Mouse (Mus musculus) hindbrain, embryonic 13.5 days (tissue): Measurements from ENCODE around the gene Kcng4. TPM values are rescaled to one million over a fixed set of nuclear protein-coding genes. Genes with fewer than 3 reads are reported as not detected.

Experiments used
- ATAC-seq: fragments of 200-750 bp; cut with Nextera tagmentation; 2 replicates; pipeline ENCODE4 v1.8.0; 2017; ENCODE audit warnings: moderate TSS enrichment; ENCODE audit not compliant: low FRiP score
- H3K27ac ChIP-seq: fragments of 300-500 bp; sonication (generic); 2 replicates; pipeline ENCODE4 v1.5.1; 2015; ENCODE audit warnings: inconsistent platforms, mild to moderate bottlenecking, moderate library complexity
- H3K27me3 ChIP-seq: fragments of 300-500 bp; sonication (generic); 2 replicates; pipeline ENCODE4 v1.6.1; 2015; ENCODE audit warnings: mild to moderate bottlenecking, inconsistent platforms
- H3K36me3 ChIP-seq: fragments of 300-500 bp; sonication (generic); 2 replicates; pipeline ENCODE4 v1.6.1; 2015; ENCODE audit warnings: mild to moderate bottlenecking, inconsistent platforms
- H3K4me1 ChIP-seq: fragments of 300-500 bp; sonication (generic); replicated peaks from 2 replicates; pipeline ENCODE4 v1.6.1; 2015; ENCODE audit warnings: inconsistent platforms
- H3K4me2 ChIP-seq: fragments of 300-500 bp; sonication (generic); 2 replicates; pipeline ENCODE4 v1.6.1; 2015; ENCODE audit warnings: inconsistent platforms, mild to moderate bottlenecking, moderate library complexity
- H3K4me3 ChIP-seq: fragments of 300-500 bp; sonication (generic); 2 replicates; pipeline ENCODE4 v1.5.1; 2015; ENCODE audit warnings: mild to moderate bottlenecking, inconsistent platforms
- H3K9ac ChIP-seq: fragments of 300-500 bp; sonication (generic); 2 replicates; pipeline ENCODE4 v1.6.1; 2015; ENCODE audit warnings: mild to moderate bottlenecking, inconsistent platforms
- H3K9me3 ChIP-seq: fragments of 300-500 bp; sonication (generic); 2 replicates; pipeline ENCODE4 v1.6.1; 2016; ENCODE audit warnings: inconsistent platforms
- WGBS: fragments of 180-500 bp; shearing (Covaris S2); methylation state at CpG from one replicate; pipeline ENCODE4 v1.1.7; 2015; 5-methylcytosine and 5-hydroxymethylcytosine counted together
- polyA plus RNA-seq: library from polyadenylated mRNA; unstranded; fragments of >200 nt; fragmentation: Nextera tagmentation; extraction: Ambion mirVana; gene quantifications from 2 replicates; pipeline ENCODE4 v1.2.1, GENCODE M21; 2015

The Kcng4 gene
- polyA plus RNA-seq, 1 experiment from 2014 or later: not detected

- no peak overlapping the region for H3K27ac ChIP-seq
- H3K4me3 ChIP-seq: no peak overlapping the region
- ATAC-seq: no peak
- H3K4me2 ChIP-seq: no peak overlapping the region
- peaks cover 15% of the 10 kb centered on the region for H3K4me1 ChIP-seq
- H3K9ac ChIP-seq: no peak overlapping the region
- H3K36me3 ChIP-seq: no peaks in the 10 kb centered on the region
- H3K9me3 ChIP-seq: no peaks in the 10 kb centered on the region
- peaks cover 12% of the 10 kb centered on the region; the same call in 1 of the 2 replicates for H3K27me3 ChIP-seq
- WGBS: 56% methylated on average over 11 of the region's 11 CpGs
These were observed 28.0 kb upstream of the Kcng4 start for GRCm38 (mm10) chr8:119663440-119663839.

DNA sequence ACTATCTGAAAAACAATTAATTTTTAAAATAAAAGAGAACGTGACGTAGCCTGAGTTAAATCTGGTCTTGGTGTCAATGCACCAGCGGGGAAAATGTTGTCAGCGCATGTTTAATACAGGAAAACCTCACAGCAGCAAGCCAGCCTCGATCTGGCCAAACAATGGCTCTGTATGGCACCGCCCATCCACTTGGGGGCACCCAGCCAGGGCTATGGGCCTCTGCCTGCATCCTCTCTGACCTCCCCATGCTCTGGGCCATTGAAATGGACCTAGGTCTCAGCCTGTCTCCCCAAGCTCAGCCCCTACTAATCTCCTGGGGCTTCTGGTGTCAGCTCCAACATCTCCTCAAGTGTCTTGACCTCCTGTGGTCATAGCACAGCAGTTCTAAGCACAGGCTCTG, 26.4 kb upstream of the Kcng4 start:
- Histone ChIP-seq H3K9me3 (no peaks in the 10 kb centered on the region), H3K9ac (no peak overlapping the region), H3K4me2 (no peak overlapping the region), H3K4me3 (no peak overlapping the region), H3K27ac (no peak overlapping the region), H3K36me3 (no peaks in the 10 kb centered on the region), H3K4me1 (peaks cover 15% of the 10 kb centered on the region), H3K27me3 (peaks cover 12% of the 10 kb centered on the region; the same call in 1 of the 2 replicates)
- ATAC-seq: no peak
- WGBS: 63% methylated on average over 6 of the region's 6 CpGs

DNA sequence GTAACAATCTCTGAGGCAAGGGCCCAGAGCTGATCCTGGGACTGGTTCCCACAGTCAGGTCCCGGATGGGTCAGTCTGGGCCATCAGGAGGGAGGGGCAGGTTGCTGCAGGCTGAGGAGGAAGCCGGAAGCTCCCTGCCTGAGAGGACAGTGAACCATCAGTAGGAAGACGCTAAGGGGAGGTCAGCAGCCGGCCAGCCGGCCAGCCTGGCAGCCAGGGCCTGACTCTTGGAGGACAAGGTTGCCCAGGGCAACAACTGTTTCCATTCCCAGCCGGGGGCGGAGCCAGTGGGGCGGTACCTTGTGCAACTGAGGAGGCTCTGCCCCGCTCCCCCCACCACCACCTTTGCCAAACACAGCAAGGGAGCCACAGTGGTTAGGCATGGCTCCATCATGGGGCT, 25.6 kb upstream of the Kcng4 start:
- no peak overlapping the region for H3K4me3 ChIP-seq
- 5% methylated on average over 9 of the region's 9 CpGs for WGBS

GRCm38 (mm10) chr8:119656709-119657464, 21.4 kb upstream of the Kcng4 start:
- H3K36me3 ChIP-seq: no peaks in the 10 kb centered on the region
- no peaks in the 10 kb centered on the region for H3K9me3 ChIP-seq
- ATAC-seq: no peak
- no peak overlapping the region for H3K4me2 ChIP-seq
- peaks cover 3% of the 10 kb centered on the region; the same call in 1 of the 2 replicates for H3K27me3 ChIP-seq
- WGBS: 66% methylated on average over 5 of the region's 5 CpGs
- H3K9ac ChIP-seq: no peak overlapping the region
- no peak overlapping the region for H3K4me3 ChIP-seq
- no peak overlapping the region for H3K27ac ChIP-seq
- H3K4me1 ChIP-seq: peaks cover 19% of the 10 kb centered on the region

More for the DNA sequence above, 25.6 kb upstream of the Kcng4 start:
- H3K4me2 ChIP-seq: no peak overlapping the region
- H3K27me3 ChIP-seq: 0 out of 2 replicates have a peak, but pooled peaks cover 9% of the 10 kb centered on the region
- no peak overlapping the region for H3K9ac ChIP-seq
- 0 out of 2 replicates have a peak overlapping the region, but pooled peaks have one; percentile 30 for H3K27ac ChIP-seq
- H3K9me3 ChIP-seq: no peaks in the 10 kb centered on the region
- H3K4me1 ChIP-seq: peaks cover 13% of the 10 kb centered on the region
- ATAC-seq: 0 out of 2 replicates have a peak, but pooled peaks have one; percentile 59
- H3K36me3 ChIP-seq: no peaks in the 10 kb centered on the region

- H3K4me1 ChIP-seq: peaks cover 9% of the 10 kb centered on the region
- H3K9me3 ChIP-seq: no peaks in the 10 kb centered on the region
- peaks cover 6% of the 10 kb centered on the region; the same call in 1 of the 2 replicates for H3K27me3 ChIP-seq
- 67% methylated on average over 2 of the region's 2 CpGs for WGBS
- H3K27ac ChIP-seq: no peak overlapping the region
- no peaks in the 10 kb centered on the region for H3K36me3 ChIP-seq
- no peak overlapping the region for H3K4me3 ChIP-seq
- H3K4me2 ChIP-seq: no peak overlapping the region
- H3K9ac ChIP-seq: no peak overlapping the region
- ATAC-seq: no peak
These were observed 15.8 kb upstream of the Kcng4 start for GRCm38 (mm10) chr8:119651324-119651723.

DNA sequence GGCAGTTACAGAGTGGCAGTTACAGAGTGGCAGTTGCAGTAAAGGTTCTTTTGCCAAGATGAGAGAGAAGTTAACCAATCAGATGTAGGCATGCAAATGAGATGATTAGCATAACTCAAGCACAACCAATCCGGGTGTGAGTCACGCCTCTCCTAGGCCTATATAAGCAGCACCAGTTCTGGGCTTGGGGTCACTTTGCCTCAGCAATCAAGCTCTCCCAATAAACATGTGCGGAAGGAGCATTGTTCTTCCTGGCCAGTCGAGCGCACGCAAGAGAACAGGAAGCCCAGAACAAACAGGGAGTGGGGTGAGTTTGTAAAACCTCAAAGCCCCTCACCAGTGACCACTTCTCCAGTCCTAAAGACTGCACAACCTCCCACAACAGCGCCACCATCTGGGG, 11.4 kb upstream of the Kcng4 start:
- WGBS: 92% methylated on average over 7 of the region's 7 CpGs

GRCm38 (mm10) chr8:119646197-119646596, 10.7 kb upstream of the Kcng4 start:
- H3K4me2 ChIP-seq: no peak overlapping the region
- H3K9me3 ChIP-seq: no peaks in the 10 kb centered on the region
- no peaks in the 10 kb centered on the region for H3K27me3 ChIP-seq
- no peak overlapping the region for H3K9ac ChIP-seq
- WGBS: 81% methylated on average over 3 of the region's 3 CpGs
- peak overlapping the region; percentile 90; the same call in 1 of the 2 replicates for H3K27ac ChIP-seq
- H3K4me3 ChIP-seq: no peak overlapping the region
- peaks cover 18% of the 10 kb centered on the region for H3K4me1 ChIP-seq
- no peak for ATAC-seq
- H3K36me3 ChIP-seq: no peaks in the 10 kb centered on the region

More for the DNA sequence above, 11.4 kb upstream of the Kcng4 start:
- H3K27ac ChIP-seq: no peak overlapping the region
- H3K36me3 ChIP-seq: no peaks in the 10 kb centered on the region
- no peak overlapping the region for H3K4me3 ChIP-seq
- peaks cover 18% of the 10 kb centered on the region for H3K4me1 ChIP-seq
- 0 out of 2 replicates have a peak, but pooled peaks cover 2% of the 10 kb centered on the region for H3K27me3 ChIP-seq
- ATAC-seq: no peak
- H3K9me3 ChIP-seq: no peaks in the 10 kb centered on the region
- no peak overlapping the region for H3K4me2 ChIP-seq
- H3K9ac ChIP-seq: no peak overlapping the region

- WGBS: 45% methylated on average over 18 of the region's 18 CpGs
- peak; percentile 92 for ATAC-seq
- no peak overlapping the region; the same call in 1 of the 2 replicates for H3K9ac ChIP-seq
These were observed 9.6 kb upstream of the Kcng4 start for GRCm38 (mm10) chr8:119644981-119645597.

GRCm38 (mm10) chr8:119644429-119644960, 9.0 kb upstream of the Kcng4 start:
- Histone ChIP-seq H3K9ac (no peak overlapping the region), H3K4me1 (peaks cover 18% of the 10 kb centered on the region), H3K27me3 (no peaks in the 10 kb centered on the region), H3K4me3 (no peak overlapping the region), H3K4me2 (no peak overlapping the region), H3K27ac (peak overlapping the region; percentile 90), H3K36me3 (no peaks in the 10 kb centered on the region), H3K9me3 (no peaks in the 10 kb centered on the region)
- ATAC-seq: peak; percentile 60
- WGBS: 67% methylated on average over 17 of the region's 17 CpGs

More at GRCm38 (mm10) chr8:119644981-119645597, 9.6 kb upstream of the Kcng4 start:
- H3K27me3 ChIP-seq: no peaks in the 10 kb centered on the region
- H3K27ac ChIP-seq: peak overlapping the region; percentile 90
- no peak overlapping the region for H3K4me3 ChIP-seq
- no peaks in the 10 kb centered on the region for H3K36me3 ChIP-seq
- no peaks in the 10 kb centered on the region for H3K9me3 ChIP-seq
- H3K4me2 ChIP-seq: peak overlapping the region; percentile 6; the same call in 1 of the 2 replicates
- peaks cover 18% of the 10 kb centered on the region for H3K4me1 ChIP-seq

- Histone ChIP-seq H3K4me3 (no peak overlapping the region), H3K9me3 (no peaks in the 10 kb centered on the region), H3K4me1 (peaks cover 18% of the 10 kb centered on the region), H3K4me2 (no peak overlapping the region), H3K27ac (no peak overlapping the region), H3K27me3 (no peaks in the 10 kb centered on the region), H3K36me3 (no peaks in the 10 kb centered on the region), H3K9ac (no peak overlapping the region)
- WGBS: 96% methylated on average over 1 of the region's 1 CpGs
- ATAC-seq: no peak
These were observed 7.5 kb upstream of the Kcng4 start for GRCm38 (mm10) chr8:119642960-119643359.

GRCm38 (mm10) chr8:119641058-119641457, 5.6 kb upstream of the Kcng4 start:
- ATAC-seq: no peak
- 85% methylated on average over 5 of the region's 5 CpGs for WGBS
- peaks cover 6% of the 10 kb centered on the region for H3K27me3 ChIP-seq

DNA sequence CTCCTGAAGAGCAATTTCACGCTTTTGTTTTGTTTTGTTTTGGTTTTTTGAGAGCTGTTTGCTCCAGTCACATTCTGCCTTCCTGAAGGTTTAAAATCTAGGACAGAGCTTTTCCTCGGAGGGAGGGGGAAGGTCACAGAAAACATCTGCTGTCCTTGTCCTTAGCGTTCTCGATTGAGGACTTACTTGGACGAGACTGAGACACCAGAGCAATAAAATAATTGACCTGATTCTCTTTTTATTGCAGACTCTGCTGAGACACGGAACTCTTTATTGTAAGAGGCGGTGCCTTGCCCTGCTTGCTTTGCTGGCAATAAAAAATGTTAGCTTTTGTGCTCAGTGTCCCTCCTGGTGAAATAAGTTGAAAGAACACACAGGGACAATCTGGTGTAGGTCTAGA, 4.3 kb upstream of the Kcng4 start:
- ATAC-seq: no peak
- H3K9ac ChIP-seq: no peak overlapping the region
- H3K9me3 ChIP-seq: no peaks in the 10 kb centered on the region
- H3K4me3 ChIP-seq: no peak overlapping the region
- H3K27ac ChIP-seq: no peak overlapping the region
- 67% methylated on average over 7 of the region's 7 CpGs for WGBS
- H3K4me2 ChIP-seq: no peak overlapping the region
- H3K27me3 ChIP-seq: peaks cover 14% of the 10 kb centered on the region
- H3K4me1 ChIP-seq: peaks cover 18% of the 10 kb centered on the region
- no peaks in the 10 kb centered on the region for H3K36me3 ChIP-seq

More at GRCm38 (mm10) chr8:119641058-119641457, 5.6 kb upstream of the Kcng4 start:
- Histone ChIP-seq H3K27ac (no peak overlapping the region), H3K9ac (no peak overlapping the region), H3K4me3 (no peak overlapping the region), H3K9me3 (no peaks in the 10 kb centered on the region), H3K4me1 (peaks cover 18% of the 10 kb centered on the region), H3K36me3 (no peaks in the 10 kb centered on the region), H3K4me2 (no peak overlapping the region)
